Mouse (Mus musculus): ENCODE results near the gene Snx29.

GRCm38 (mm10) chr16:11365626-11366025 lies 42.9 kb downstream of the Snx29 start:
- TF ChIP-seq CTCF (IDR thresholded peaks at IDR 0.05; ENCODE audit: low read depth): no peak
- no peak for TF ChIP-seq EP300 (IDR thresholded peaks at IDR 0.05; ENCODE audit: low read depth)

All from liver, embryonic 14.5 days (tissue).